Mouse (Mus musculus) midbrain, embryonic 13.5 days (tissue): ENCODE measurements around the gene Cfd. TPM values are rescaled to one million over a fixed set of nuclear protein-coding genes. Genes with fewer than 3 reads are reported as not detected.
A peak's percentile ranks its signal among the peaks of the same experiment; 100 is the strongest.

Source experiments
- ATAC-seq: fragments of 200-750 bp; cut with Nextera tagmentation; 2 replicates; pipeline ENCODE4 v1.8.0; 2017; ENCODE audit warnings: mild to moderate bottlenecking, moderate TSS enrichment, moderate library complexity
- H3K27ac ChIP-seq: fragments of 300-500 bp; sonication (generic); 2 replicates; pipeline ENCODE4 v1.5.1; 2015; ENCODE audit warnings: inconsistent platforms, mild to moderate bottlenecking, moderate library complexity
- H3K27me3 ChIP-seq: fragments of 300-500 bp; sonication (generic); 2 replicates; pipeline ENCODE4 v1.6.1; 2015; ENCODE audit warnings: mild to moderate bottlenecking, inconsistent platforms
- H3K36me3 ChIP-seq: fragments of 300-500 bp; sonication (generic); 2 replicates; pipeline ENCODE4 v1.6.1; 2015; ENCODE audit warnings: mild to moderate bottlenecking, inconsistent platforms
- H3K4me1 ChIP-seq: fragments of 300-500 bp; sonication (generic); replicated peaks from 2 replicates; pipeline ENCODE4 v1.6.1; 2015; ENCODE audit warnings: inconsistent platforms
- H3K4me2 ChIP-seq: fragments of 300-500 bp; sonication (generic); replicated peaks from 2 replicates; pipeline ENCODE4 v1.6.1; 2015; ENCODE audit warnings: moderate library complexity, mild to moderate bottlenecking, inconsistent platforms
- H3K4me3 ChIP-seq: fragments of 300-500 bp; sonication (generic); replicated peaks from 2 replicates; pipeline ENCODE4 v1.5.1; 2015; ENCODE audit warnings: mild to moderate bottlenecking, inconsistent platforms
- H3K9ac ChIP-seq: fragments of 300-500 bp; sonication (generic); replicated peaks from 2 replicates; pipeline ENCODE4 v1.6.1; 2015; ENCODE audit warnings: mild to moderate bottlenecking, inconsistent platforms
- H3K9me3 ChIP-seq: fragments of 300-500 bp; sonication (generic); 2 replicates; pipeline ENCODE4 v1.6.1; 2016; ENCODE audit warnings: mild to moderate bottlenecking, inconsistent platforms
- WGBS: fragments of 180-500 bp; shearing (Covaris S2); methylation state at CpG from one replicate; pipeline ENCODE4 v1.1.7; 2015; 5-methylcytosine and 5-hydroxymethylcytosine counted together
- polyA plus RNA-seq: library from polyadenylated mRNA; unstranded; fragments of >200 nt; fragmentation: Nextera tagmentation; extraction: Ambion mirVana; gene quantifications from 2 replicates; pipeline ENCODE4 v1.2.1, GENCODE M21; 2015

Gene Cfd
- polyA plus RNA-seq, 1 experiment from 2014 or later = not detected

- Histone ChIP-seq H3K36me3 (no peaks in the 10 kb centered on the region), H3K4me1 (peaks cover 48% of the 10 kb centered on the region), H3K9ac (no peak overlapping the region), H3K4me2 (peak overlapping the region; percentile 91), H3K9me3 (no peaks in the 10 kb centered on the region), H3K4me3 (0 out of 2 replicates have a peak overlapping the region, but pooled peaks have one; percentile 81), H3K27ac (no peak overlapping the region), H3K27me3 (peaks cover 37% of the 10 kb centered on the region)
- WGBS = 13% methylated on average over 29 of the region's 29 CpGs
- no peak for ATAC-seq
Measured at GRCm38 (mm10) chr10:79924998-79925784, 34.5 kb downstream of the Cfd start.

- H3K9ac ChIP-seq = peak overlapping the region; percentile 87
- H3K4me1 ChIP-seq = peaks cover 48% of the 10 kb centered on the region
- 14% methylated on average over 14 of the region's 15 CpGs for WGBS
- H3K9me3 ChIP-seq = no peaks in the 10 kb centered on the region
- H3K27ac ChIP-seq = no peak overlapping the region
- H3K4me2 ChIP-seq = peak overlapping the region; percentile 91
- peak overlapping the region; percentile 81 for H3K4me3 ChIP-seq
- H3K27me3 ChIP-seq = peaks cover 30% of the 10 kb centered on the region
- H3K36me3 ChIP-seq = peaks cover 5% of the 10 kb centered on the region
- no peak; the same call in 1 of the 2 replicates for ATAC-seq
Measured at GRCm38 (mm10) chr10:79925785-79926490, 35.3 kb downstream of the Cfd start.

- WGBS = under 1% methylated on average over 63 of the region's 63 CpGs
- H3K9ac ChIP-seq = peak within 1 kb of the TSS; percentile 87
- peak; percentile 63 for ATAC-seq
Measured at GRCm38 (mm10) chr10:79926491-79927323, 36.1 kb downstream of the Cfd start, which contains the start of gene Arid3a. Gene Arid3a (plus strand): TSS chr10:79927043.

GRCm38 (mm10) chr10:79927324-79928029, 36.8 kb downstream of the Cfd start:
- H3K36me3 ChIP-seq = peaks cover 21% of the 10 kb centered on the region
- ATAC-seq = peak; percentile 48

More at GRCm38 (mm10) chr10:79926491-79927323, 36.1 kb downstream of the Cfd start, which contains the start of gene Arid3a:
- Histone ChIP-seq H3K4me2 (peak within 1 kb of the TSS; percentile 91), H3K36me3 (peaks cover 13% of the 10 kb centered on the region), H3K4me3 (peak within 1 kb of the TSS; percentile 81), H3K4me1 (peaks cover 43% of the 10 kb centered on the region), H3K9me3 (no peaks in the 10 kb centered on the region), H3K27me3 (peaks cover 22% of the 10 kb centered on the region), H3K27ac (peak within 1 kb of the TSS; percentile 89)

GRCm38 (mm10) chr10:79928030-79928694, 37.5 kb downstream of the Cfd start:
- peak overlapping the region; percentile 87 for H3K9ac ChIP-seq
- ATAC-seq = no peak
- H3K27ac ChIP-seq = peak overlapping the region; percentile 89
- H3K36me3 ChIP-seq = peaks cover 27% of the 10 kb centered on the region
- H3K4me2 ChIP-seq = peak overlapping the region; percentile 91
- peaks cover 7% of the 10 kb centered on the region for H3K27me3 ChIP-seq
- 1% methylated on average over 29 of the region's 29 CpGs for WGBS
- no peaks in the 10 kb centered on the region for H3K9me3 ChIP-seq
- H3K4me3 ChIP-seq = peak overlapping the region; percentile 81
- peaks cover 55% of the 10 kb centered on the region for H3K4me1 ChIP-seq

More at GRCm38 (mm10) chr10:79927324-79928029, 36.8 kb downstream of the Cfd start:
- Histone ChIP-seq H3K9me3 (no peaks in the 10 kb centered on the region), H3K27ac (peak overlapping the region; percentile 89), H3K4me2 (peak overlapping the region; percentile 91), H3K27me3 (peaks cover 14% of the 10 kb centered on the region), H3K4me3 (peak overlapping the region; percentile 81), H3K4me1 (peaks cover 49% of the 10 kb centered on the region), H3K9ac (peak overlapping the region; percentile 87)
- under 1% methylated on average over 53 of the region's 54 CpGs for WGBS

- Histone ChIP-seq H3K9me3 (no peaks in the 10 kb centered on the region), H3K4me2 (peak overlapping the region; percentile 91), H3K27ac (peak overlapping the region; percentile 89), H3K36me3 (peaks cover 33% of the 10 kb centered on the region), H3K27me3 (no peaks in the 10 kb centered on the region; the same call in 1 of the 2 replicates), H3K4me3 (peak overlapping the region; percentile 81), H3K4me1 (peaks cover 63% of the 10 kb centered on the region), H3K9ac (peak overlapping the region; percentile 87)
- no peak for ATAC-seq
- WGBS = 19% methylated on average over 9 of the region's 9 CpGs
Measured at GRCm38 (mm10) chr10:79928907-79929701, 38.5 kb downstream of the Cfd start.

- H3K4me3 ChIP-seq = peak overlapping the region; percentile 81; the same call in 1 of the 2 replicates
- H3K9me3 ChIP-seq = no peaks in the 10 kb centered on the region
- ATAC-seq = no peak
- WGBS = 89% methylated on average over 18 of the region's 18 CpGs
- H3K36me3 ChIP-seq = peaks cover 41% of the 10 kb centered on the region
- peak overlapping the region; percentile 91 for H3K4me2 ChIP-seq
- no peak overlapping the region for H3K27ac ChIP-seq
- peak overlapping the region; percentile 3; the same call in 1 of the 2 replicates for H3K9ac ChIP-seq
- H3K4me1 ChIP-seq = peaks cover 73% of the 10 kb centered on the region
- no peaks in the 10 kb centered on the region for H3K27me3 ChIP-seq
Measured at GRCm38 (mm10) chr10:79929967-79930825, 39.5 kb downstream of the Cfd start.

- peaks cover 69% of the 10 kb centered on the region for H3K4me1 ChIP-seq
- no peak overlapping the region for H3K4me2 ChIP-seq
- H3K36me3 ChIP-seq = peaks cover 42% of the 10 kb centered on the region
- 81% methylated on average over 16 of the region's 16 CpGs for WGBS
- H3K4me3 ChIP-seq = no peak overlapping the region
- ATAC-seq = no peak
- no peaks in the 10 kb centered on the region for H3K9me3 ChIP-seq
- no peak overlapping the region for H3K27ac ChIP-seq
- no peak overlapping the region; the same call in 1 of the 2 replicates for H3K9ac ChIP-seq
- no peaks in the 10 kb centered on the region for H3K27me3 ChIP-seq
Measured at GRCm38 (mm10) chr10:79930826-79931186, 40.2 kb downstream of the Cfd start.

- Histone ChIP-seq H3K9me3 (no peaks in the 10 kb centered on the region), H3K9ac (0 out of 2 replicates have a peak overlapping the region, but pooled peaks have one; percentile 54), H3K4me2 (no peak overlapping the region), H3K27ac (no peak overlapping the region; the same call in 1 of the 2 replicates), H3K4me1 (peaks cover 68% of the 10 kb centered on the region), H3K27me3 (no peaks in the 10 kb centered on the region), H3K4me3 (no peak overlapping the region), H3K36me3 (peaks cover 45% of the 10 kb centered on the region)
- no peak for ATAC-seq
- 90% methylated on average over 9 of the region's 9 CpGs for WGBS
Measured at GRCm38 (mm10) chr10:79931797-79932196, 41.1 kb downstream of the Cfd start.
